Mouse (Mus musculus) lung, postnatal 0 days (tissue): Measurements from ENCODE around the gene Dclre1a. TPM values are rescaled to one million over a fixed set of nuclear protein-coding genes. Genes with fewer than 3 reads are reported as not detected.

Experiments used
- ATAC-seq: fragments of 200-750 bp; cut with Nextera tagmentation; 2 replicates; pipeline ENCODE4 v1.8.0; 2017; ENCODE audit warnings: moderate library complexity
- DNase-seq: peaks from one replicate; pipeline ENCODE4 v3.0.0-alpha.2; 2016; ENCODE audit warnings: low spot score
- H3K27ac ChIP-seq: fragments of 300-500 bp; sonication (generic); 2 replicates; pipeline ENCODE4 v1.5.1; 2014; ENCODE audit warnings: antibody characterized with exemption, mild to moderate bottlenecking, low read length, mixed read lengths
- H3K27me3 ChIP-seq: fragments of 300-500 bp; sonication (generic); replicated peaks from 2 replicates; pipeline ENCODE4 v1.6.1; 2014; ENCODE audit warnings: low read length, mixed read lengths; ENCODE audit not compliant: insufficient read depth
- H3K36me3 ChIP-seq: fragments of 300-500 bp; sonication (generic); 2 replicates; pipeline ENCODE4 v1.6.1; 2014; ENCODE audit warnings: low read length, mixed read lengths; ENCODE audit not compliant: insufficient read depth
- H3K4me1 ChIP-seq: fragments of 300-500 bp; sonication (generic); 2 replicates; pipeline ENCODE4 v1.6.1; 2014; ENCODE audit warnings: antibody characterized with exemption, low read depth, low read length, mixed read lengths; ENCODE audit not compliant: insufficient read depth
- H3K4me2 ChIP-seq: fragments of 300-500 bp; sonication (generic); replicated peaks from 2 replicates; pipeline ENCODE4 v1.6.1; 2014; ENCODE audit warnings: low read depth, mild to moderate bottlenecking, low read length, moderate library complexity, mixed read lengths
- H3K4me3 ChIP-seq: fragments of 300-500 bp; sonication (generic); 2 replicates; pipeline ENCODE4 v1.5.1; 2014; ENCODE audit warnings: low read depth, low read length
- H3K9ac ChIP-seq: fragments of 300-500 bp; sonication (generic); replicated peaks from 2 replicates; pipeline ENCODE4 v1.6.1; 2014; ENCODE audit warnings: low read depth, mild to moderate bottlenecking
- H3K9me3 ChIP-seq: fragments of 300-500 bp; sonication (generic); 2 replicates; pipeline ENCODE4 v1.6.1; 2016; ENCODE audit warnings: low read length, mixed read lengths
- CTCF ChIP-seq: IDR thresholded peaks from 2 replicates; pipeline ENCODE4 v1.5.1; 2016; ENCODE audit warnings: antibody characterized with exemption, mild to moderate bottlenecking
- EP300 ChIP-seq: IDR thresholded peaks from 2 replicates; pipeline ENCODE4 v1.6.1; 2016; ENCODE audit warnings: antibody characterized with exemption, mild to moderate bottlenecking, control low read depth
- WGBS: fragments of 180-500 bp; shearing (Covaris S2); extraction: QIAGEN DNeasy Blood & Tissue Kit; methylation state at CpG from one replicate; pipeline ENCODE4 v1.1.7; 2014; 5-methylcytosine and 5-hydroxymethylcytosine counted together
- polyA plus RNA-seq: library from polyadenylated mRNA; unstranded; fragments of >200 nt; fragmentation: Nextera tagmentation; extraction: Ambion mirVana; gene quantifications from 2 replicates; pipeline ENCODE4 v1.2.1, GENCODE M21; 2015

The Dclre1a gene
- polyA plus RNA-seq, result 14.7 and 16.7 TPM in 2 replicates

- WGBS, result 4% methylated on average over 20 of the region's 20 CpGs
- ATAC-seq (peak; percentile 34), DNase-seq (peak; percentile 84)
- Histone ChIP-seq H3K4me1 (peaks cover 3% of the 10 kb centered on the region; the same call in 1 of the 2 replicates), H3K27ac (peak within 1 kb of the TSS; percentile 98), H3K4me2 (peak within 1 kb of the TSS; percentile 83), H3K9ac (peak within 1 kb of the TSS; percentile 93), H3K4me3 (peak within 1 kb of the TSS; percentile 90), H3K27me3 (no peaks in the 10 kb centered on the region), H3K36me3 (no peaks in the 10 kb centered on the region; the same call in 1 of the 2 replicates), H3K9me3 (no peaks in the 10 kb centered on the region)
- TF ChIP-seq CTCF (peak; percentile 55), EP300 (no peak)
These were observed at the start of gene Dclre1a for GRCm38 (mm10) chr19:56547456-56548229. TSS of gene Dclre1a (minus strand) at chr19:56548222.

- Histone ChIP-seq H3K9ac (no peak overlapping the region), H3K9me3 (no peaks in the 10 kb centered on the region), H3K4me1 (peaks cover 6% of the 10 kb centered on the region; the same call in 1 of the 2 replicates), H3K4me2 (no peak overlapping the region), H3K27ac (no peak overlapping the region), H3K27me3 (no peaks in the 10 kb centered on the region), H3K4me3 (no peak overlapping the region), H3K36me3 (peaks cover 21% of the 10 kb centered on the region)
- no peak for ATAC-seq
- WGBS, result 80% methylated on average over 9 of the region's 9 CpGs
- DNase-seq, result no peak
- TF ChIP-seq CTCF (no peak), EP300 (no peak)
These were observed 44.5 kb upstream of the Dclre1a start for GRCm38 (mm10) chr19:56592472-56592871.

- Histone ChIP-seq H3K4me2 (no peak overlapping the region), H3K27me3 (no peaks in the 10 kb centered on the region), H3K36me3 (peaks cover 10% of the 10 kb centered on the region), H3K27ac (no peak overlapping the region), H3K9ac (no peak overlapping the region), H3K4me1 (peaks cover 6% of the 10 kb centered on the region; the same call in 1 of the 2 replicates), H3K9me3 (no peaks in the 10 kb centered on the region), H3K4me3 (no peak overlapping the region)
- TF ChIP-seq EP300 (no peak), CTCF (no peak)
- ATAC-seq (no peak), DNase-seq (no peak)
- 83% methylated on average over 3 of the region's 3 CpGs for WGBS
These were observed 42.2 kb upstream of the Dclre1a start for GRCm38 (mm10) chr19:56590250-56590649.

GRCm38 (mm10) chr19:56589455-56589854 is 41.4 kb upstream of the Dclre1a start:
- H3K9ac ChIP-seq, result no peak overlapping the region
- no peak overlapping the region for H3K4me3 ChIP-seq
- WGBS, result 94% methylated on average over 5 of the region's 5 CpGs
- TF ChIP-seq CTCF (no peak), EP300 (no peak)
- H3K27ac ChIP-seq, result peak overlapping the region; percentile 77; the same call in 1 of the 2 replicates
- no peak overlapping the region for H3K4me2 ChIP-seq
- H3K9me3 ChIP-seq, result no peaks in the 10 kb centered on the region
- no peak for ATAC-seq
- DNase-seq, result no peak
- H3K4me1 ChIP-seq, result peaks cover 6% of the 10 kb centered on the region; the same call in 1 of the 2 replicates
- H3K27me3 ChIP-seq, result no peaks in the 10 kb centered on the region
- peaks cover 10% of the 10 kb centered on the region for H3K36me3 ChIP-seq

GRCm38 (mm10) chr19:56589008-56589407 is 41.0 kb upstream of the Dclre1a start:
- ATAC-seq, result no peak
- no peak for TF ChIP-seq EP300
- Histone ChIP-seq H3K27ac (peak overlapping the region; percentile 77), H3K36me3 (peaks cover 10% of the 10 kb centered on the region), H3K27me3 (no peaks in the 10 kb centered on the region), H3K4me2 (no peak overlapping the region), H3K9me3 (no peaks in the 10 kb centered on the region), H3K9ac (no peak overlapping the region), H3K4me3 (no peak overlapping the region), H3K4me1 (peaks cover 6% of the 10 kb centered on the region; the same call in 1 of the 2 replicates)
- 83% methylated on average over 6 of the region's 6 CpGs for WGBS
- no peak for DNase-seq

- H3K27me3 ChIP-seq, result no peaks in the 10 kb centered on the region
- DNase-seq (peak; percentile 96), ATAC-seq (peak; percentile 96)
- H3K36me3 ChIP-seq, result peaks cover 4% of the 10 kb centered on the region
- no peak overlapping the region for H3K4me3 ChIP-seq
- no peak overlapping the region for H3K9ac ChIP-seq
- peak overlapping the region; percentile 77 for H3K27ac ChIP-seq
- no peaks in the 10 kb centered on the region for H3K9me3 ChIP-seq
- H3K4me1 ChIP-seq, result peaks cover 9% of the 10 kb centered on the region; the same call in 1 of the 2 replicates
- 36% methylated on average over 6 of the region's 6 CpGs for WGBS
- no peak overlapping the region for H3K4me2 ChIP-seq
- TF ChIP-seq EP300 (peak; percentile 83), CTCF (peak; percentile 17; the same call in 1 of the 2 replicates)
These were observed 40.2 kb upstream of the Dclre1a start for GRCm38 (mm10) chr19:56588205-56588626.
